Mouse (Mus musculus) intestine, embryonic 16.5 days (tissue): ENCODE results near the gene Vmn1r218. TPM values are rescaled to one million over a fixed set of nuclear protein-coding genes. Genes with fewer than 3 reads are reported as not detected.
A peak's percentile ranks its signal among the peaks of the same experiment; 100 is the strongest.
"Not testable (repeated sequence)": the region's sequence is repeated elsewhere in the genome, so short reads cannot be mapped to it uniquely, and the experiment has no call there.

Experiments
- ATAC-seq: fragments of 200-750 bp; cut with Nextera tagmentation; 2 replicates; pipeline ENCODE4 v1.8.0; 2017; ENCODE audit warnings: moderate TSS enrichment, moderate library complexity
- H3K27ac ChIP-seq: fragments of 300-500 bp; sonication (generic); 2 replicates; pipeline ENCODE4 v1.5.1; 2014; ENCODE audit warnings: mild to moderate bottlenecking, low read length
- H3K27me3 ChIP-seq: fragments of 300-500 bp; sonication (generic); replicated peaks from 2 replicates; pipeline ENCODE4 v1.6.1; 2014; ENCODE audit warnings: low read length, control low read depth, mixed read lengths; ENCODE audit not compliant: control insufficient read depth, insufficient read depth
- H3K36me3 ChIP-seq: fragments of 300-500 bp; sonication (generic); 2 replicates; pipeline ENCODE4 v1.6.1; 2014; ENCODE audit warnings: low read length, control low read depth; ENCODE audit not compliant: control insufficient read depth, insufficient read depth
- H3K4me1 ChIP-seq: fragments of 300-500 bp; sonication (generic); 2 replicates; pipeline ENCODE4 v1.6.1; 2014; ENCODE audit warnings: low read length, control low read depth, mixed read lengths; ENCODE audit not compliant: control insufficient read depth, insufficient read depth
- H3K4me2 ChIP-seq: fragments of 300-500 bp; sonication (generic); 2 replicates; pipeline ENCODE4 v1.6.1; 2014; ENCODE audit warnings: low read depth, low read length, control low read depth
- H3K4me3 ChIP-seq: fragments of 300-500 bp; sonication (generic); 2 replicates; pipeline ENCODE4 v1.5.1; 2014; ENCODE audit warnings: mild to moderate bottlenecking, low read length
- H3K9ac ChIP-seq: fragments of 300-500 bp; sonication (generic); 2 replicates; pipeline ENCODE4 v1.6.1; 2014; ENCODE audit warnings: low read depth, low read length
- H3K9me3 ChIP-seq: fragments of 300-500 bp; sonication (generic); 2 replicates; pipeline ENCODE4 v1.6.1; 2016; ENCODE audit warnings: low read length, control low read depth; ENCODE audit not compliant: control insufficient read depth
- WGBS: fragments of 180-500 bp; shearing (Covaris S2); extraction: QIAGEN DNeasy Blood & Tissue Kit; methylation state at CpG from one replicate; pipeline ENCODE4 v1.1.7; 2014; 5-methylcytosine and 5-hydroxymethylcytosine counted together
- polyA plus RNA-seq: library from polyadenylated mRNA; unstranded; fragments of >200 nt; fragmentation: Nextera tagmentation; extraction: Ambion mirVana; gene quantifications from 2 replicates; pipeline ENCODE4 v1.2.1, GENCODE M21; 2015

The Vmn1r218 gene
- not detected in 2 replicates for polyA plus RNA-seq

- no peaks in the 10 kb centered on the region for H3K4me1 ChIP-seq
- H3K27ac ChIP-seq = no peak within 1 kb of the TSS
- WGBS = 77% methylated on average over 3 of the region's 3 CpGs
- no peak within 1 kb of the TSS for H3K4me3 ChIP-seq
- H3K36me3 ChIP-seq = no peaks in the 10 kb centered on the region
- no peak within 1 kb of the TSS for H3K4me2 ChIP-seq
- ATAC-seq = peak; percentile 42; the same call in 1 of the 2 replicates
- no peak within 1 kb of the TSS for H3K9ac ChIP-seq
- H3K27me3 ChIP-seq = no peaks in the 10 kb centered on the region
- H3K9me3 ChIP-seq = no peaks in the 10 kb centered on the region
Observed at GRCm38 (mm10) chr13:23133099-23133498, at the start of gene Vmn1r218. TSS of gene Vmn1r218 (plus strand) at chr13:23133155.

DNA sequence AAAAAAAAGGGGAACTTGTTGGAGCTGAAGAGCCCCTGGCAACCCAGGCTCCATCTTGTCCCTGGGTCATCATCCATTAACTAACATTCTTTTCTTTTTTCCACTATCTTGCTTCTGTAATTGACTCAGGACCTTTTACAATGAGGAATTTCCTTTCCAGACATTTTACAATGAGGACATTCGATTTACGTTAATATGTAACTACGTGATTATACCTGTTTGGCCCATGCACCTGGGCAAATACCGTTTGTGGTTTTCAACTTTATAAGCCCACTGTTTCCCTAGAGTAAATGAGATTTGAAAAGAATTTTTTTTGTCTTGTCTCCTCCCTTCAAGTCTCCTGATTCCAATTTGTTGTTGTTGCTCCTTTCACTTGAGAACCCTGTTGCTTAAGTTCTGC, 38.6 kb upstream of the Vmn1r218 start:
- H3K9ac ChIP-seq = no peak overlapping the region
- H3K27ac ChIP-seq = no peak overlapping the region
- WGBS = 59% methylated on average over 4 of the region's 4 CpGs
- H3K36me3 ChIP-seq = no peaks in the 10 kb centered on the region
- H3K4me2 ChIP-seq = no peak overlapping the region
- H3K4me3 ChIP-seq = no peak overlapping the region
- ATAC-seq = peak; percentile 92
- H3K9me3 ChIP-seq = no peaks in the 10 kb centered on the region
- no peaks in the 10 kb centered on the region for H3K4me1 ChIP-seq
- no peaks in the 10 kb centered on the region for H3K27me3 ChIP-seq

DNA sequence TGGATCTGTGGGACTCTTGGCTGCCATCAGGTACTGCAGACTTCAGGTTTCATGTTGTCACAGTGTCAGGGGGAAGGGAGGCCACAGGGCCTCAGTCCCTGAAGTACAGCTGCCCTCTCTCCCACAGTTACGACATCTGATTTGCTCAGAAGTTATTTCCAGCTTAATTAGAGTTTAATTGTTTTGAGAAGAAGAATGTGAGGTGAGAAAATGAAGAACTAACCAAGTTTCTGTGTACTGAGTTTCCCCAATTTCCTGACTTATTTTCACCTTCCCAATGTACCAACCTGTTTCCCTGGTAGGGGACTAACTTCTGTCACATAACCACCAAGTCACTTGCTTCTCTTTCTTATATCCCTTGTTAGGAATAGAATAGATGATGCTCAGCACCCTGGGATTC, 14.8 kb upstream of the Vmn1r218 start, which contains the start of gene Vmn1r217:
TSS of gene Vmn1r217 (minus strand) at position 101 of the 400 bp plus-strand sequence.
- not testable (repeated sequence) for H3K4me2 ChIP-seq
- WGBS = 77% methylated on average over 1 of the region's 1 CpGs

GRCm38 (mm10) chr13:23120611-23121010, 12.3 kb upstream of the Vmn1r218 start:
- WGBS = 70% methylated on average over 2 of the region's 2 CpGs
- no peak overlapping the region for H3K4me3 ChIP-seq
- no peaks in the 10 kb centered on the region for H3K36me3 ChIP-seq
- no peak overlapping the region for H3K9ac ChIP-seq
- no peaks in the 10 kb centered on the region for H3K27me3 ChIP-seq
- no peak overlapping the region for H3K27ac ChIP-seq
- no peak overlapping the region for H3K4me2 ChIP-seq
- H3K9me3 ChIP-seq = no peaks in the 10 kb centered on the region
- ATAC-seq = peak; percentile 76
- H3K4me1 ChIP-seq = no peaks in the 10 kb centered on the region

More for the DNA sequence above, 14.8 kb upstream of the Vmn1r218 start, which contains the start of gene Vmn1r217:
- not testable (repeated sequence) for H3K27me3 ChIP-seq, H3K9me3 ChIP-seq, H3K9ac ChIP-seq, H3K36me3 ChIP-seq, ATAC-seq, H3K27ac ChIP-seq, H3K4me3 ChIP-seq, H3K4me1 ChIP-seq

DNA sequence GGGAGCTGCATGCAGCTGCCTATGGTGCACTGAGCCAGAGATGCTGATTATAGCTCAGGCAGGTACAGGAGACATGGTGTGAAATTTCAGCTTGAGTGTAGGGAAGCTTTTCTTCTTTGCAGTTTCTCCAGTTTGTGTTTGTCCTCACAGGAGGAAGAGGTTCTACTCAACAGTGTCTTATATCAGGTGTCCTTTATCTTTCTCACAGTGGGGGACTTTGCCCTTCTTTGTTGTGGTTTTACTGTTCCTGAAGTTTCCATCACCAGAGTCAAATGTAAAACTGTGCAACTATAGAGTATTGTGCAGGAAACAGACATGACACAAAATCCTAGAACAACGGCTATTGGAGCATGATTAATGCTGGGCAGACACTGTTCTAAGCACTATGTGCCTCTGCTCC, 546 bp downstream of the Vmn1r218 start:
- no peak overlapping the region for H3K4me2 ChIP-seq
- H3K9ac ChIP-seq = no peak overlapping the region
- no peaks in the 10 kb centered on the region for H3K27me3 ChIP-seq
- H3K4me1 ChIP-seq = no peaks in the 10 kb centered on the region
- no peak overlapping the region for H3K4me3 ChIP-seq
- no peaks in the 10 kb centered on the region for H3K9me3 ChIP-seq
- no peaks in the 10 kb centered on the region for H3K36me3 ChIP-seq
- WGBS = 52% methylated on average over 1 of the region's 1 CpGs
- ATAC-seq = peak; percentile 71
- H3K27ac ChIP-seq = no peak overlapping the region

DNA sequence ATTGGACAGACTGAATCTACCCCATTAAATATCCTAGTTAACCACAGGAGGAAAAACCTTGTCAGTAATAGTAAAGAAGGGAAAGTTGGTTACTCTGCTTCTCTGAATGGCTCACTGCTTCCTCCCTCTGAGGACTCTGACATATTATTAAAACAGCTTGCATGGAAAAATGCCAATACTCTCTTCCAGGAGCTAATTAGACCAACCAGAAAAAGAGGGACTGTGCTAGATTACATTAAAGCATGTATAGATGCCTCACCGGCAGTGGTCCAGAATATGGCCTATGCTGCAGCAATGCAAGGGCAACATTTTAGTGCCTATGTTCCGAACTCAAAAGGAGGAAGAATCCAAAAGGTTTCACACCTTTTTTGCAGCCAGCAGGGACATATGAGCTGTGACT, 5.9 kb downstream of the Vmn1r218 start:
- Histone ChIP-seq H3K36me3 (no peaks in the 10 kb centered on the region), H3K27me3 (no peaks in the 10 kb centered on the region), H3K4me3 (no peak overlapping the region), H3K9me3 (no peaks in the 10 kb centered on the region), H3K4me2 (no peak overlapping the region), H3K9ac (no peak overlapping the region), H3K27ac (no peak overlapping the region), H3K4me1 (no peaks in the 10 kb centered on the region)
- ATAC-seq = no peak
- 89% methylated on average over 2 of the region's 2 CpGs for WGBS

DNA sequence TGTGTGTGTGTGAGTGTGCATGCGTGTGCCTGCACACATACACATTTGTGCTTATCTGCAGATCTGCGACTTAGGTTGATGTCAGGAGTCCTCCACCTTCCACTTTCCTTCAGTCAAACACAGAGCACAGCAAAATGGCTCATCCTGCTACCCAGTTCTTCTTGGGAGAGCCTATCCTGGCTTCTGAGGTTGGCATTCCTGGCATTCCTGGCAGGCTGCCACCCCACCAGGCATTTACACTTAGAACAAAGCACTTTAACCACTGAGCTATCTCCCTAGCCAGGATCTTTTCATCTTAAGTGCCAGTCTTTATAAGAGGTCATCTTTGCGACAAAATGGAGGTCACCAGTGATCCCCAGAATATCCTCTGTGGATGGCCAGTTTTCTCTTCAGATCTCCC, 24.9 kb downstream of the Vmn1r218 start:
- no peaks in the 10 kb centered on the region for H3K9me3 ChIP-seq
- H3K36me3 ChIP-seq = no peaks in the 10 kb centered on the region
- no peaks in the 10 kb centered on the region for H3K27me3 ChIP-seq
- no peak for ATAC-seq
- H3K4me2 ChIP-seq = no peak overlapping the region
- WGBS = 66% methylated on average over 3 of the region's 3 CpGs
- no peak overlapping the region for H3K4me3 ChIP-seq
- no peak overlapping the region for H3K9ac ChIP-seq
- no peaks in the 10 kb centered on the region for H3K4me1 ChIP-seq
- no peak overlapping the region for H3K27ac ChIP-seq

- Histone ChIP-seq H3K4me2 (no peak within 1 kb of the TSS), H3K27ac (no peak within 1 kb of the TSS), H3K9me3 (no peaks in the 10 kb centered on the region), H3K27me3 (no peaks in the 10 kb centered on the region), H3K36me3 (no peaks in the 10 kb centered on the region), H3K9ac (no peak within 1 kb of the TSS), H3K4me1 (no peaks in the 10 kb centered on the region), H3K4me3 (no peak within 1 kb of the TSS)
- 79% methylated on average over 4 of the region's 4 CpGs for WGBS
- ATAC-seq = no peak
Observed at GRCm38 (mm10) chr13:23159012-23159411, 26.1 kb downstream of the Vmn1r218 start, which contains the start of gene Vmn1r219. TSS of gene Vmn1r219 (plus strand) at chr13:23159312.

- H3K9ac ChIP-seq, ATAC-seq, H3K27ac ChIP-seq, H3K9me3 ChIP-seq, H3K36me3 ChIP-seq, H3K27me3 ChIP-seq, H3K4me1 ChIP-seq, H3K4me2 ChIP-seq, H3K4me3 ChIP-seq: not testable (repeated sequence)
- 87% methylated on average over 4 of the region's 4 CpGs for whole genome bisulfite sequencing
Observed at GRCm38 (mm10) chr13:23166471-23166870, 33.5 kb downstream of the Vmn1r218 start.

- Histone ChIP-seq H3K9ac (no peak within 1 kb of the TSS), H3K4me3 (no peak within 1 kb of the TSS), H3K27ac (no peak within 1 kb of the TSS), H3K27me3 (no peaks in the 10 kb centered on the region), H3K9me3 (no peaks in the 10 kb centered on the region), H3K4me1 (no peaks in the 10 kb centered on the region), H3K4me2 (no peak within 1 kb of the TSS), H3K36me3 (no peaks in the 10 kb centered on the region)
- no peak for ATAC-seq
- 94% methylated on average over 2 of the region's 2 CpGs for WGBS
Observed at GRCm38 (mm10) chr13:23187875-23188274, 54.9 kb downstream of the Vmn1r218 start, which contains the start of gene Vmn1r220. TSS of gene Vmn1r220 (minus strand) at chr13:23187975.
